Mouse (Mus musculus): Measurements from ENCODE around the gene Smr3a.

Gene Smr3a

DNA sequence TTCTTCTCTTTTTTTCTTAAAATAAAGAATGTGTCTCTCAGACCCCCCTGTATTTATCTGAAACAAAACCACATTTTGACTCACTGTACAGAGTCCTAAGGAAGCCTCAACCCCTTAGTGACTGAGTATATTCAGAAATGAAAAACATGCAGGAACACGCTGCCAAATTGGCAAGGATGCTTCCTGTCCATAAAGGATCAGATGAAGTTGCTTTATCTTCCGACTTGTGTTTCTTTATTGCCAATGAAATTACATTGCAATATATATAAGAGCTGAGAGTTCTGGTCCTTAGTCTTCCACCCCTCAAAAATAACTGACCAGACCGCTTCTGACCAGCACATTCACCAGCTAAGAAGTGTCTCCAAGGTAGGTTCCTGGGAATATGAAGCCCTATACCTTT is at the start of gene Smr3a:
Gene Smr3a, plus strand, starts transcription at position 301 of the 400 bp plus-strand sequence.
- DNase-seq (ENCODE audit: extremely low spot score): no peak

DNA sequence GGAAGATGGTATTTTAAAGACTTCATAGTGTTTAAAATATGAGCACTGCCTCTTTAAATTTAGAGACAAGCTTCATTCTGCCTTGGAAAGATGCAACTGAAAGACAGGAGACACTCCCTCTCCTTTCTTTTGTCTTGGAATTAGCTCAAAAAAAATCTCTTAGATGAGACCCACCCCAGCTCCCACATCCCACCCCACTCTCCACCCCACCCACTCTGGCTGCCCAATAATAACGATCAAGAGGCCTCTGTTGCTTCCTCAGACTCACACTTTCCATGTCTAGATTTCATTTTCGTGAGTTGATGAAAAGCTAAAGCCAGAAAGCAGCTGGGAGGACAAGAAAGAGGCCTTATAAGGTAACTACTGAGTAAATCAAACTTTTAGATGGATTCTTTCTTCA is 33.1 kb upstream of the Smr3a start, which contains the start of the genes 2310003L06Rik and Gm28434:
Gene 2310003L06Rik, plus strand, starts transcription at position 259 of the 400 bp plus-strand sequence.
Gene Gm28434, plus strand, starts transcription at position 317 of the 400 bp plus-strand sequence.
- DNase-seq (ENCODE audit: extremely low spot score): no peak

DNA sequence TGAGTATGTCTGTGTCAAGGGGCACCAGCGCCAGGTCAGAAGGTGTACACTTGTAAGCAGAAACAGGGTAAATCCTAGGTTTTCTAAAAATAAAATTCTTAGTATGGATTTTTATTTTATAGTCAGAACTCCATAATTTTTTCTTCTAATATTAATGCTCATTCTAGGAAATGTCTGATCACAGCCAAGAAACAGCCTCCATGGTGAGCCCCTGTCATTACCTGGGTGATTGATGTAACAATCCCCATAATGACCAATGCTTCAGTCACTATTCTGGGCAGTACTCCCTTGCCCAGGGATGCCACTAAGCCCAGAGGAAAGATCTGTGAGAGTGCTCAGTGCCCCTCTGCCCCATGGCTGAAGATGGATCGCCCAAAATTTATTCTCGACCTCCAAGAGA is 23.2 kb upstream of the Smr3a start, which contains the start of gene Cabs1:
Gene Cabs1, plus strand, starts transcription at position 301 of the 400 bp plus-strand sequence.
- DNase-seq (ENCODE audit: extremely low spot score): no peak

- DNase-seq (ENCODE audit: extremely low spot score): no peak
Measured at GRCm38 (mm10) chr5:87982468-87983214, 19.7 kb upstream of the Smr3a start.

DNA sequence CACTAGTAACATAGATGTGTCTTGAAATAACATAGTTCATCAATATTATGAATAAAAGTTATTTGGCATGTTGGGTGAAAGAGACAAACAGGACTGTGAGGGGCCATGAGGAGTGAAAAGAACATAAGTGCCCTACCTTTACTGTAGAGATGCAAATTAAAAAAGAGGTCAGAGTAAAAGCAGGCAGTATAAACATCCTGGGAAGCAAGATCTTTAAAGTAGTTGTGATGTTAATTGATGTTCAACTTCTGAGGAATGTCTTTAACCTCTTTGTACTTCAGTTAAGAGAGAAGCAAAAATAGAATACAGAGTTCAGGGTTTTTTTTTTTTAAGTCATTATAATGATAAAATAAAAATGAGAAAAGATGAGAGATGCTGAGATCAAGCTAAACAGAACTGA is 2.9 kb downstream of the Smr3a start:
- DNase-seq (ENCODE audit: extremely low spot score): no peak

Data from embryo, embryonic 9.5 days (tissue).